Mouse (Mus musculus): ENCODE results near the gene Comtd1.

GRCm38 (mm10) chr14:21822307-21822706, 26.5 kb downstream of the Comtd1 start:
- TF ChIP-seq POLR2A (IDR thresholded peaks at IDR 0.05; ENCODE audit: low read depth, low read length) (no peak), CTCF (IDR thresholded peaks at IDR 0.05; ENCODE audit: extremely low read depth, insufficient read depth, insufficient read length, insufficient replicate concordance) (no peak)

Data from spleen, adult 2 months (tissue).